ENCODE assay signal across 7 mouse cellular contexts in genomic region chr11:75231756-75232155, GRCm38 (mm10). TPM values are rescaled to one million over a fixed set of nuclear protein-coding genes. Genes with fewer than 3 reads are reported as not detected.
DNase-seq lines count a peak whose midpoint lies in the region; ATAC-seq lines count a peak whose summit lies in the region.

No protein-coding gene starts in this region.

- H3K9ac ChIP-seq in lung, embryonic 16.5 days (ENCODE audit: low read length) = no peak overlapping the region

- H3K9me3 ChIP-seq in lung, embryonic 16.5 days (ENCODE audit: control insufficient read depth, low read length) = no peaks in the 10 kb centered on the region

- peak; percentile 47; the same call in 1 of the 2 replicates for ATAC-seq in lung, embryonic 16.5 days (ENCODE audit: low read depth)

- no peaks in the 10 kb centered on the region for H3K4me1 ChIP-seq in lung, embryonic 16.5 days (replicated peaks; ENCODE audit: control insufficient read depth, insufficient read depth, low read length)

- H3K27ac ChIP-seq in lung, embryonic 16.5 days (ENCODE audit: low read length) = no peak overlapping the region

- 12% methylated on average over 7 of the region's 7 CpGs for WGBS in lung, embryonic 16.5 days

- H3K4me3 ChIP-seq in lung, embryonic 16.5 days (ENCODE audit: low read length) = no peak overlapping the region

- H3K27me3 ChIP-seq in lung, embryonic 16.5 days (ENCODE audit: control insufficient read depth, insufficient read depth, low read depth, low read length) = peaks cover 19% of the 10 kb centered on the region

- DNase-seq in B cell, adult 2 months = peak; percentile 73 to 74
- DNase-seq in ES-CJ7 (ENCODE audit: low read depth, low spot score) = peak; percentile 91
- peak; percentile 65 for DNase-seq in c-Kit-positive CD71-positive TER-119-positive erythroid progenitor cells, embryonic 14.5 days (ENCODE audit: low spot score)
- DNase-seq in gastrocnemius, adult 8-10 months (ENCODE audit: low spot score in 2 of 2) = peak; percentile 40 to 65
- DNase-seq in kidney, adult 8-10 months = peak; percentile 63 to 80
- DNase-seq in spleen, postnatal 36 days (ENCODE audit: low spot score in 2 of 2) = peak; percentile 22 to 45

- no peak overlapping the region for H3K4me2 ChIP-seq in lung, embryonic 16.5 days (ENCODE audit: low read depth, low read length)

- H3K36me3 ChIP-seq in lung, embryonic 16.5 days (ENCODE audit: control insufficient read depth, insufficient read depth, low read length) = no peaks in the 10 kb centered on the region

RNA-seq across cellular contexts. Expression of gene Rtn4rl1, which starts 38.2 kb away (rescaled TPM):
- 1 to 10 TPM in 1 of 4 experiments, under 1 TPM in 3; 0.63 to 1.3 (median 0.94) TPM for total RNA-seq in gastrocnemius, adult 8-10 months (2022)
- 2.0 and 2.9 TPM in 2 replicates for polyA plus RNA-seq in lung, embryonic 16.5 days (2015; fragmentation: Nextera tagmentation; extraction: Ambion mirVana)

RNA-seq across cellular contexts. Expression of gene Dph1, which starts 40.7 kb away (rescaled TPM):
- total RNA-seq in gastrocnemius, adult 8-10 months (2022) = 1 to 10 TPM; 4.2 to 6.9 (median 5.4) TPM
- 17.1 and 17.9 TPM in 2 replicates for polyA plus RNA-seq in lung, embryonic 16.5 days (2015; fragmentation: Nextera tagmentation; extraction: Ambion mirVana)

RNA-seq across cellular contexts. Expression of gene Ovca2, which starts 53.1 kb away (rescaled TPM):
- total RNA-seq in gastrocnemius, adult 8-10 months (2022) = 1 to 10 TPM; 2.0 to 4.5 (median 2.3) TPM
- polyA plus RNA-seq in lung, embryonic 16.5 days (2015; fragmentation: Nextera tagmentation; extraction: Ambion mirVana) = 24.0 and 24.2 TPM in 2 replicates

Comparison
In these comparisons a context has a peak if more than half of its experiments do, and no peak if none do; other contexts are left out.
1. DNase-seq: peak in every context shown above with its lines; median percentile 91 in ES-CJ7; 74 in B cell, adult 2 months; 72 in kidney, adult 8-10 months; 65 in c-Kit-positive CD71-positive TER-119-positive erythroid progenitor cells, embryonic 14.5 days; 52 in gastrocnemius, adult 8-10 months; 34 in spleen, postnatal 36 days.